Mouse (Mus musculus) heart, postnatal 10 days (tissue): Measurements from ENCODE around the gene Prrg1. TPM values are rescaled to one million over a fixed set of nuclear protein-coding genes. Genes with fewer than 3 reads are reported as not detected.
"Not testable (repeated sequence)": the region's sequence is repeated elsewhere in the genome, so short reads cannot be mapped to it uniquely, and the experiment has no call there.

Experiments
- DNase-seq, 2 experiments: peaks; one replicate each; pipeline ENCODE4 v3.0.0; 2021
- intact Hi-C: fragments of 180-260 bp; cut with DNase I; formaldehyde crosslinking; loops from one replicate; pipeline ENCODE4 v1.15.1; 2025
- total RNA-seq, 2 experiments: library from RNA; stranded (reverse); gene quantifications; 2 replicates each; pipeline ENCODE4 v1.2.3; 2021

Gene Prrg1
- 10 to 100 TPM in 1 of 2 experiments, 1 to 10 TPM in 1; 8.8 to 10.3 TPM for total RNA-seq

DNA sequence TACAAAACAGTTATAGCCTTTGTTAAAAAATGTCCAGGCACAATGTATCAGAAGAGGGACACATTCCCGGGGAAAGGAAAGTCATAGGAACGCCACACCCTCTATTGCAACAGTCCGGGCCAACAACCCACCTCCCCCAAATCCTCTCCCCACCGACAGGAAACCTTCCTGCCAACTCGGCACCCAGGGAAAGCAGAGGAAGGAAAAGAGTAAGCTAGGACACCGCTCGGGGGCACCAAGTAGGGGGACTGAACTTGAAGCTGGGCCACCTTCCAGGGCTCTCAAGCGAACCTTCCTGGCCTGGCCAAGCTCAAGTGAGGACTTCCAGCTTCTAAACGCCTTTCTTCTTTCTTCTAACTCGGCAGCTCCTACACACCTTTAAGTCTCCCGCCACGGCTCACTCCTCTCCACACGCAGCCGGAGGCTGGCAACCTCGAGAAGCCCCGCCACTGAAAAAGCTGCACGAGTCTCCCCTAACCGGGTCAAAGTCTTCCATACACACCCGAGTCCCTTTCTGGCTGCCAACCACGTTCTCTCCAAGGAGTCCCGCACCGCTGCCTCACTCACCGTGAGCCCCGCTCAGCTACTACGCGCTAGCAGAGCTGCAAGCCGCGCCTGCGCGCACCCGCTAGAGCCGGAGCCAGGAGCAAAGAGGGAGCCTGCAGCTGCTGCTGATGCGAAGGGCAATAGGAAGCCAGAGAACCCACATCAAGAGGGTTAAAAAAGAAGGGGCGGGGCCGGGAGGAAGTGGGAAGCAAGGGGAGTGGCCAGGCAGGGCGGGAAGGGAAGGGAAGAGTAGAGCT, at the start of gene Prrg1:
Gene Prrg1, minus strand, starts transcription at position 695 of the 803 bp plus-strand sequence.
- intact Hi-C loops: loop anchor here (5.0 kb wide), 1 partner anchor 36 kb away; no protein-coding TSS in a partner anchor
- DNase-seq: peak; percentile 83 to 85

- intact Hi-C loops: no loop called here
- no peak for DNase-seq
These were observed 22.1 kb upstream of the Prrg1 start for GRCm38 (mm10) chrX:78605814-78606213.

GRCm38 (mm10) chrX:78593138-78593537, 9.4 kb upstream of the Prrg1 start:
- intact Hi-C loops: loop anchor here (10.0 kb wide), 1 partner anchor 108 kb away; no protein-coding TSS in a partner anchor
- no peak for DNase-seq

GRCm38 (mm10) chrX:78582854-78583201, 868 bp downstream of the Prrg1 start:
- intact Hi-C loops: loop anchor here (5.0 kb wide), 1 partner anchor 36 kb away; no protein-coding TSS in a partner anchor
- peak; percentile 59 to 70 for DNase-seq

- intact Hi-C loops: no loop called here
These were observed 20.2 kb downstream of the Prrg1 start for GRCm38 (mm10) chrX:78563451-78563850.

DNA sequence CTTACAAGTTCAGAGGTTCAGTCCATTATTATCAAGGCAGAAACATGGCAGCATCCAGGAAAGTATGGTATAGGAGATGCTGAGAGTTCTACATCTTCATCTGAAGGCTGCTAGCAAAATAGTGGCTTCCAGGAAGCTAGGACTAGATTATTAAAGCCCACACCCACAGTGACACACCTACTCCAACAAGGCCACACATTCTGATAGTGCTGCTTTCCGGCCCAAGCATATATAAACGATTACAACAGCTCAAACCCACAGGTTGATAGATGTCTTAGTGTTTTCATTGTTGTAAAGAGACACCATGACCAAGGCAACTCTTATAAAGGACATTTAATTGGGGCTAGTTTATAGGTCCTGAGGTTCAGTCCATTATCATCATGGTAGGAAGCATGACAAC, 30.3 kb downstream of the Prrg1 start:
- intact Hi-C loops: no loop called here
- DNase-seq: no peak

More at GRCm38 (mm10) chrX:78563451-78563850, 20.2 kb downstream of the Prrg1 start:
- DNase-seq: no peak

- DNase-seq: no peak
- intact Hi-C loops: no loop called here
These were observed 31.0 kb downstream of the Prrg1 start for GRCm38 (mm10) chrX:78552704-78553103.

DNA sequence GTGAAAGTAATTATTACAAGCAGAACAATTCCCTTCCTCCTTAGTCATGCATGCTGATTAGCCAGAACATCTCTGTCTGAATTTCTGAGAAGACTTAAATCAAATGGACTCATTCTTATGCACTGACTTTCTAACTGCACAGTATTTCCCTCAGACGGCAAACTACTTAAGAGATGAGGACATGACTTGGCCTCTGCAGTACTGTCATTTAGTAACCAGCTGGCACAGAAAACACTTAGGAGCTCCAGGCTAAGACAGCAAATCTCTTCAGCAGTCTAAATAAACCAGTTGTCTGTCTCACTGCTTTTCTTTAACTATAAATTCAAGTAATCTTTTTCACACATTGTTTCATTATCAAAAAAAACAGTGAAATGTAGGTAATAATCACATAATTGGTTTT, 36.0 kb downstream of the Prrg1 start:
- peak; percentile 18 to 20 for DNase-seq
- intact Hi-C loops: loop anchor here (5.0 kb wide), 1 partner anchor 35 kb away; the partner anchor contains the start of gene Prrg1

DNA sequence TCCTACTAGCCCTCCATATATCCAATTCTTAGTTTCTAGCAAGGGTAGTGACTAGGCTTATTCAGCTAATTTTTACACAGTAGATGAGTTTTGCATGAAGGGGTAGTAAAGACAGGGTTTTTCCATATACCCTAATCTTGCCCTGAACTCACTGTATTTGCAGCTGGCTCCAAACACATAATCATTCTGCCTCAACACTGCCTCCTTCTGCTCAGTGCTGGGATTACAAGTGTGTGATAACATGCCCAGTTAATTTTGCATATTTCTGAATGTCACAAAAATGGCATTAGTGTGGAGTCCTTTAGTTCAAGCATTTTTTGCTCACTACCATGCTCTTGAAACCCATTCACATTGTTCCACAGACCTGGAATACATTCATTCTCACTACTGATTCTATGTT, 44.0 kb downstream of the Prrg1 start:
- intact Hi-C loops: no loop called here
- DNase-seq: no peak

DNA sequence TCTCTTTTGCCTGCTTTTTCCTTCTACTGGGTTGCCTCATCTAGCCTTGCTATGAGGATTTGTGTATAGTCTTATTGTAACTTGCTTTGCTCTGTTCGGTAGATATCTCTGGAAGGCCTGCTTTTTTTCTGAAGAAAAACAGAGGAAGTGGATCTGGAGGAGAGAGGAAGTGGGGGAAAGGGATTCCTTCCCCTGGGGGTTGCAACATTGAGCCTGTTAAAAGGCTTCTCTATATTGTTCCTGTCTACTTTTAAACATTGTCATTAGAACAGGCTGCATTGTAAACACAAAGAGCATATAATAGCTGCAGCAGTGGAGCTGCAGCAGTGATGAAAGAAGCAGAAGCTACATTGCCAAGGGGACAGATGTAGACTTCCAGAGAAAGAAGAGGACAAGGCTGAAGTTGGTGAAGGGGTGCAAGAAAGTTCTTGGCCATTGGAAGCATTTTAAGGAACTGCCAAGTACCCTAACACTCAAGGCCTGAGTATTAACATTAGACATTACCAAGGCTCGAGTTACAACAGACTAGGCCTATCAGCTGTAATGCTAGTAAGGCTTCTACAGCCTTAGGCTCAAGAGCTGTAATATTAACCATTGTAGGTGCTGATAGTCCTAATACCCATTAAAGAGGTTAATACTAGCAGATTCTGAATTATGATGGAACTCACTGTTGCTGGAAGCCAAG, 44.9 kb downstream of the Prrg1 start:
- DNase-seq: no peak
- intact Hi-C loops: no loop called here

DNA sequence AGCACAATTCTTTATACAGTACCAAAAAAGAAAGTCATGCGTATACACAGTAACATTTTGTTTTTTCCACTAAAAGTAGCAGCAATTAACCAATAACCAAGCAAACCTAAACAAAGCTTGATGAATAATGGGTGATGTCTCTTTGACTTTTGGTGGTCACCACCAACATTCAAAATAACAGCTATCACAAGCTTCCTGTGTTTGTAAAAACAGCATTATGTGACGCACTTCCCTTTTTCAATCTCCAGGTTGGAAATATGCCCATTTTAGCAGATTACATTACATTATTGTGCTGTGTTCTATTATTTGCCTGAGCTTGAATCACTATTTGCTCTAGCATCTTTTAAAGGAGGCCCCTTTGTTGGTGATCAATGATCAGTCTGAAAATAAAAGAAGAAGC, 65.4 kb downstream of the Prrg1 start:
- intact Hi-C loops: no loop called here
- DNase-seq: no peak

GRCm38 (mm10) chrX:78482987-78483386, 100.7 kb downstream of the Prrg1 start:
- DNase-seq: no peak
- intact Hi-C loops: loop anchor here (10.0 kb wide), 1 partner anchor 112 kb away; no protein-coding TSS in a partner anchor

- intact Hi-C loops: loop anchor here (10.0 kb wide), 1 partner anchor 115 kb away; no protein-coding TSS in a partner anchor
- peak in 1 of 2 experiments; percentile 2 for DNase-seq
These were observed 104.0 kb downstream of the Prrg1 start for GRCm38 (mm10) chrX:78479710-78480109.

- intact Hi-C loops: no loop called here
- DNase-seq: peak; percentile 23 to 43
These were observed 149.3 kb downstream of the Prrg1 start for GRCm38 (mm10) chrX:78434357-78434756.

GRCm38 (mm10) chrX:78403346-78403745, 180.3 kb downstream of the Prrg1 start:
- intact Hi-C loops, DNase-seq: not testable (repeated sequence)

Other genes with a start within 250 kb of the Prrg1 start
- not detected for gene 4930480E11Rik, start 214.3 kb downstream of the Prrg1 start, total RNA-seq
- gene Fam47c, start 153.9 kb upstream of the Prrg1 start, total RNA-seq: not detected